Mouse (Mus musculus): Measurements from ENCODE around the gene Map2k4.
A peak's percentile ranks its signal among the peaks of the same experiment; 100 is the strongest.

Gene Map2k4

GRCm38 (mm10) chr11:65773946-65774656, 14.0 kb downstream of the Map2k4 start:
- no peak for DNase-seq (ENCODE audit: low read depth)

DNA sequence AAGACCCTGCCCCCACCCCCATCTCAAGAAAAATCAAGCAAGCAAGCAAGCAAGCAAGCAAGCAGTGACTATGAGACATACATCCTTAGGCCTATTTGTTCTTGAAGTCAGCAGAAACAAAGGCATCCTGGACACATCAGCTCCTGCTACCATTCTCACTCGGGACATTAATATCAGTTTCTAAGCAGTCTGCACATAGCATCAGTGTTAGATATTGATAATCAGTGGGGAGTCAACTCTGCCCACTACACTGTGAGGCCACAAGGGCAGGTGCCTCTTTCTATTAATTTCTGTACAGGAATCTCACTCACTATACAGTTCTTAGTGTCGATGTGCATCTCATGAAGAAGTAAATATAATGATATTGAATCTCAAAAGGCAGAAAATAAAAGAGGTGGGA, 14.6 kb downstream of the Map2k4 start:
- DNase-seq (ENCODE audit: low read depth) = no peak

- no peak for DNase-seq (ENCODE audit: low read depth)
Measured at GRCm38 (mm10) chr11:65771546-65771945, 16.6 kb downstream of the Map2k4 start.

GRCm38 (mm10) chr11:65769990-65770389, 18.1 kb downstream of the Map2k4 start:
- DNase-seq (ENCODE audit: low read depth) = no peak

GRCm38 (mm10) chr11:65768445-65768844, 19.7 kb downstream of the Map2k4 start:
- no peak for DNase-seq (ENCODE audit: low read depth)

DNA sequence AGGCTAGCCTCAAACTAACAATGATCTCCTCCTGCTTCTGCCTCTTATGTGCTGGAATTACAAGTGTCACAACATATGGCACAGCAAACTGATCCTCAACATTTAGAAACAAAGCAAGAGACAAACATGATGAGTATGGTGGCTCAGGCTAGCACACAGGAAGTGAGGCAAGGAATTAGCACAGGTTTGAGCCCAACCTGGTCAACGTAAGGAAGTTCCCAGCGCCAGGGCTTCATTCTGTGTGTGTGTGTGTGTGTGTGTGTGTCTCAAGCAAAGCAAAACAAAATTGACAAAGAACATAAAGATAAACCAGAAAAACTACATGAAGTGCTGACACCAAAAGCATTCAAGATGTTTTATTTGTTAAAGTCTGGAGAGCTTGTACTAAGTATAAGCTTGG, 27.2 kb downstream of the Map2k4 start:
- no peak for DNase-seq (ENCODE audit: low read depth)

- no peak for DNase-seq (ENCODE audit: low read depth)
Measured at GRCm38 (mm10) chr11:65759350-65759749, 28.7 kb downstream of the Map2k4 start.

GRCm38 (mm10) chr11:65754161-65754560, 33.9 kb downstream of the Map2k4 start:
- DNase-seq (ENCODE audit: low read depth) = no peak

GRCm38 (mm10) chr11:65753593-65753992, 34.5 kb downstream of the Map2k4 start:
- DNase-seq (ENCODE audit: low read depth) = no peak

DNA sequence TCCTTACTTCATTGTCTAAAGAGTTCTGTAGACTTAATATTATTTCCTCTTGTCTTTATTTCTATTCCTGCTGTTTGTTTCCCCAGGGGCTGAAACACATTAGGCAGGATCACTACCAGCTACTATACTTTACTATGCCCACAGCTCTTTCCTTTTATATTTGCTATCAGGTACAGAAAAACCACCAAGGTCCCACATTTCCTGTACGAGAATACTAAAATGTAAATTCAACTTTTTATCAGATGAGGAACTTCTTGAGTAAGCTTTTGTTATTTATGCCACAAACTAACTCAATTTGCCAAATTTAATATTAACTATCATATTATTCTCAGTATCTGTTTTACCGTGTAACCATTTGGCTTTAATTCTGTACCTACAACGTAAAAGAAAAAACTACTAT, 37.6 kb downstream of the Map2k4 start:
- no peak for DNase-seq (ENCODE audit: low read depth)

DNA sequence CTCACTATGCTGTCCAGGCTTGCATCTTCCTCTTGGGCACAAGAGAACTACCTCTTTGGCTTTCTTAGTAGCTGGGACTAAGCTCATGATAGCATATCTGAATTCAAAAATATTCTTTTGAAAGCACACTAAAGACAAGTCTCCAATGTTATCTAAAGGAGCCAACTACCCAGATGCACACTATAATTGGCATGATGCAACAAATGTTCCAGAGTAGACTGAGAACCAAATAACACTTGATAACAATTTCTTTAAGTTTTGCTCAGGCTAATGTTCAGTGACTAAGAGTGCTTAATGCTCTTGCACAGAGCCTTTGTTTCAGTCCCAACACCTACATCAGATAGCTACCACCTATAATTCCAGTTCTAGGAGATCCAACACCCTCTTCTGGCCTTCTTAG, 40.7 kb downstream of the Map2k4 start:
- no peak for DNase-seq (ENCODE audit: low read depth)

DNA sequence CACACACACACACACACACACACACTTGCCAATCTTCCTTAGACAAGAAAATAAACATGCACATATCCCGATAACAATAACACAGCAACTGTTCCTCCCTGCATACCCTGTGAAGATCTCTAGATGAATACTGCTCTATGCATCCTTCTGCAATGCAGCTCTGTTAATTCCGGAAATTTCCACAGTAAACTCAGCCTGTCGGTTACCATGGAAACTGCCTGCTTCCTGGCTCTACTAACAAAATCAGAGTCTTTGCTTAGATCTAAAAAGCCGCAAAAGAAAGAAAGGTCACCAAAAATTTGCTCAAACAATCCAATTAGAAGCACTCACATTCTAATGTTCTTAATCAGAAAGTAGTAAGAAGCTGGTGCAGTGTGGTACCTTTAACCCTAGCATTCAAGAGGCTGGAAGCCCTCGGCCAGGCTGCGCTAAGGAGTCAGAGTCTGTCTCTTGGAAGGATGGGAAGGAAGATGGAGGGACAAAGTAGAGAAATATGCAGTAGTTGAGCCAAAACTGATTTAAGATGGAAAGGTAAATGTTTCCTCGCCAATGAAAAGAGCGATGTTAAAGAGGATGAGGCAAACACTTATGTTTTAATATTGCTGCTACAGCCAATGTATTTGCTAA, 42.3 kb downstream of the Map2k4 start:
- no peak for DNase-seq (ENCODE audit: low read depth)

DNA sequence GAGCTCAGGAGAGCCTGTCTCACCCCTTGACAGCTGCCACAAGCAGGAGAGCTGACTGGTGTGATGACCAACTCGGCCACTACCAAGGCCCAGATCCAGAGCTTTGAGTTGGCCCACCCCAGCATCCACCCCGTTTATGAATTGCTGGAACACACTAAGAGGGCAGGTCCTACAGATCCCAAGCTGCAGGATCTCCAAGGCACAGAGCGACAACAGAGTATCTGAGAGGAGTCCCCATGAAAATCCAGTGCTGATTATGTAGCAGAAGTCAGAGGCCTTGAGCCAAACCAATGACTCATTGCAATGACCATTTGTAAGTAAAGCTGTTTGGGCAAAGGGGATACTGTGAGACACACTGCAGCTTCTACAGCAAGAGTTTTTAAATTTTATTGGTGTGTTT, 44.2 kb downstream of the Map2k4 start:
- DNase-seq (ENCODE audit: low read depth) = no peak

DNA sequence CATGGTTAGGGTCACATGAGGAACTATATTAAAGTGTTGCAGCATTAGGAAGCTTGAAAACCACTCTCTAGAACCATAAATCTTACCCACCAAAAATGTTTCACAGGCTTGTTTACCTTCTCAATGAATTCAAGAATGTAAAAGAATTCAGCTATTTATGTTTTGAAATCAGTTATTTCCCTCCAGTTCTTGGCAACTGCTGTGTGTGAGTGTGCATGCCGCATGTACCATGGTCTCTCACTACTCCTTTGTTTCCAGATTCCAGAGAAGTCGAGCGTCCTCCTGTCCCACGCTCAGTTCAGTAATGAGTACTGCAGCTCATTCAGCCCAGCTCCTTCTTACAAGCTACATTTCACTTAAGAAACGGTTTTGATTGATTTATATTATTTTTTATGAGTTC, 47.3 kb downstream of the Map2k4 start:
- DNase-seq (ENCODE audit: low read depth) = no peak

DNA sequence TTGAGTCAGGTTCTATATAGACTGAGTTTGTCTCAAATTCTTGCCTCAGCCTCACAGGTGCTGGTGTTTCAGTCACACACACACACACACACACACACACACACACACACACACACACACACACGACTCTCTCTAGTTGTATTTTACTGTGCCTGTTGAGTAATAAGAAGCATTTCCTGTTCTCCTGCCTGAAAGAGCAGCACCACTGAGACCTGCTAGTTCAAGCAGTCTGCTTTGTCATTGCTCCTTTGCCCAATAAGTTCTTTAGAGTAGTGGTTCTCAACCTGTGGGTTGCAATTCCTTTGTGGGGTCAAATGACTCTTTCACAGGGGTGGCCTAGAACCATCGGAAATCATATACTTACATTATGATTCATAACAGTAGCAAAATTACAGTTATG, 47.7 kb downstream of the Map2k4 start:
- peak; percentile 26 for DNase-seq (ENCODE audit: low read depth)

- no peak for DNase-seq (ENCODE audit: low read depth)
Measured at GRCm38 (mm10) chr11:65739880-65740279, 48.2 kb downstream of the Map2k4 start.

- no peak for DNase-seq (ENCODE audit: low read depth)
Measured at GRCm38 (mm10) chr11:65734656-65735055, 53.4 kb downstream of the Map2k4 start.

DNA sequence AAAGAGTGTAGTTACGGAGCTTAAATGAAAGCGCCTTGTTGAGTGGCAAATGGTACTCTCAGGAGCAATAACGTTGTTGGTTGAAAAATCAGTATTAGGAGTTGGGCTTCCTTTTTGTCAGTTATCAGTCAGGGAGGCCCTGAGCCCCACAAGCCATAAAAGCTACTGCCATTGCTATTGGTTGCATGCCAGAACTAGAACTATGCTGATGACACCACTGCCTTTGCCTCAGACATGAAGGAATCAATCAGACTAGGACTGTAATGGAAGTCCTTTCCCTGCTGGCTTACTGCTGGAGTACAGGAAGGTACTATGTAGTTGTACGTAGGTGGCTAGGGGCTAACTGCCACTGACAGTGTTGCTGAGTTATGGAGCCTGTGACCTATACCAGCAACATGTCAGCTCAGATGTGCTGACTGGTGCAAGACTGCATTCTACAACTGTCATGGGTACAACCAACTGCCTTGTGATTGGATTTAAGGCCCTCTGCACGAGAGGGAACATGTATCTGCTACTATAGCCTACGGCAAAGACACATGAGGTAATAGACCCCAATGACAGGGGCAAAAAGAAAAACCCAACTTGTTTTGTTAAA, 58.4 kb downstream of the Map2k4 start:
- DNase-seq (ENCODE audit: low read depth) = no peak

GRCm38 (mm10) chr11:65728906-65729305, 59.2 kb downstream of the Map2k4 start:
- no peak for DNase-seq (ENCODE audit: low read depth)

DNA sequence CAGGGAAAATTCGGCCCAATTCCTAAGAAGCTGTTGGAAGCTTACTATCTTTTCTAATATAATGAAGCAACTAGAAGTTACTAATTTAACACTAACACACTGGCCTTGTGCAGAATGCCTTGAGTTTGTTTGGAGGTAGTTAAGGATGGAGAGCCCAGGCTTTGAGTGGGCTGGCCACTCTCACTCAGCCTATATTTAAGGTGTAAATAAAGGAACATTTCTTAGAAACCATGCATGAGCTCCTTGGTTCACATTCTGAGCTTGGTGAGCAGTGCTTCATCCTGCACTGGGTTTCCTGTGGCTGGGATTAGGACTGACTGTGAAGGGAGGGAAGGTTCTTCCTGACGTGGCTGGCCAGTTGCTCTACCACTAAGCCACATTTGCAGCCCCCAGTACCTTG, 64.4 kb downstream of the Map2k4 start:
- DNase-seq (ENCODE audit: low read depth) = no peak

- DNase-seq (ENCODE audit: low read depth) = no peak
Measured at GRCm38 (mm10) chr11:65721615-65722014, 66.5 kb downstream of the Map2k4 start.

GRCm38 (mm10) chr11:65719960-65720359, 68.1 kb downstream of the Map2k4 start:
- no peak for DNase-seq (ENCODE audit: low read depth)

DNA sequence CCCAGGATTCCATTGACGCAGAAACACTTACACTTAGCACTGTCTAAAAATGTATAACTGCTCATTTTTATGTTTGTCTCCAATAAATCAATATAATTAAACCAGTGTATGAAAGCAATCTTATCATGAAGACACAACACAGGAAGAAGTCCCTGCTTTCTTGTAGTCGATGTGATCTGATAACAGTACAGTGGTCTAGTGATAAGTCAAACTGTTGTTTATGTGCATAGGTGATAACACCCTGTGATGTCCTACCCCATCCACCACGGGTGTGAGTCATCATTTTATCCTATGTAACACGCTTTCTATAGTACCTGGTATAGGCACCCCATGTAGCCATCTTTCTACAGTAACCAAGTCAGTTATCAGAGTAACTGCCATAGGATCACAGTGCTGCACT, 74.3 kb downstream of the Map2k4 start:
- no peak for DNase-seq (ENCODE audit: low read depth)

Measured in naive thymus-derived CD4-positive, alpha-beta T cell, adult 2 months (primary cell).